Mouse (Mus musculus) intestine, postnatal 0 days (tissue): ENCODE results near the gene Ap1m2. TPM values are rescaled to one million over a fixed set of nuclear protein-coding genes. Genes with fewer than 3 reads are reported as not detected.
"Not testable (repeated sequence)": the region's sequence is repeated elsewhere in the genome, so short reads cannot be mapped to it uniquely, and the experiment has no call there.

Experiments used
- ATAC-seq: fragments of 200-750 bp; cut with Nextera tagmentation; 2 replicates; pipeline ENCODE4 v1.8.0; 2017; ENCODE audit warnings: mild to moderate bottlenecking, moderate TSS enrichment, moderate library complexity
- H3K27ac ChIP-seq: fragments of 300-500 bp; sonication (generic); 2 replicates; pipeline ENCODE4 v1.5.1; 2014; ENCODE audit warnings: mild to moderate bottlenecking, low read depth, low read length, moderate library complexity
- H3K27me3 ChIP-seq: fragments of 300-500 bp; sonication (generic); replicated peaks from 2 replicates; pipeline ENCODE4 v1.6.1; 2014; ENCODE audit warnings: low read length, mixed read lengths; ENCODE audit not compliant: control insufficient read depth, insufficient read depth
- H3K36me3 ChIP-seq: fragments of 300-500 bp; sonication (generic); 2 replicates; pipeline ENCODE4 v1.6.1; 2014; ENCODE audit warnings: mild to moderate bottlenecking, moderate library complexity; ENCODE audit not compliant: control insufficient read depth, insufficient read depth
- H3K4me1 ChIP-seq: fragments of 300-500 bp; sonication (generic); replicated peaks from 2 replicates; pipeline ENCODE4 v1.6.1; 2014; ENCODE audit warnings: antibody characterized with exemption, low read length, mixed read lengths; ENCODE audit not compliant: control insufficient read depth, insufficient read depth
- H3K4me2 ChIP-seq: fragments of 300-500 bp; sonication (generic); replicated peaks from 2 replicates; pipeline ENCODE4 v1.6.1; 2014; ENCODE audit warnings: low read depth, mild to moderate bottlenecking, moderate library complexity
- H3K4me3 ChIP-seq: fragments of 300-500 bp; sonication (generic); 2 replicates; pipeline ENCODE4 v1.5.1; 2014; ENCODE audit warnings: low read depth, low read length
- H3K9ac ChIP-seq: fragments of 300-500 bp; sonication (generic); 2 replicates; pipeline ENCODE4 v1.6.1; 2014; ENCODE audit warnings: mild to moderate bottlenecking, low read depth, low read length
- H3K9me3 ChIP-seq: fragments of 300-500 bp; sonication (generic); 2 replicates; pipeline ENCODE4 v1.6.1; 2016; ENCODE audit warnings: mixed run types; ENCODE audit not compliant: control insufficient read depth
- CTCF ChIP-seq: sonication (generic); IDR thresholded peaks from 2 replicates; pipeline ENCODE4 v1.5.1; 2016; ENCODE audit warnings: low read depth, mild to moderate bottlenecking, control low read depth, antibody characterized with exemption, moderate library complexity
- WGBS: fragments of 180-500 bp; shearing (Covaris S2); extraction: QIAGEN DNeasy Blood & Tissue Kit; methylation state at CpG from one replicate; pipeline ENCODE4 v1.1.7; 2014; 5-methylcytosine and 5-hydroxymethylcytosine counted together
- polyA plus RNA-seq: library from polyadenylated mRNA; unstranded; fragments of >200 nt; fragmentation: Nextera tagmentation; extraction: Ambion mirVana; gene quantifications from 2 replicates; pipeline ENCODE4 v1.2.1, GENCODE M21; 2015

Ap1m2 gene
- polyA plus RNA-seq, 1 experiment from 2014 or later, result 192 TPM

GRCm38 (mm10) chr9:21265000-21265561 lies 47.1 kb downstream of the Ap1m2 start, which contains the start of gene Atg4d:
TSS of gene Atg4d (plus strand) at chr9:21265293.
- Histone ChIP-seq H3K36me3 (peaks cover 20% of the 10 kb centered on the region), H3K4me2 (peak within 1 kb of the TSS; percentile 74), H3K4me3 (peak within 1 kb of the TSS; percentile 95), H3K4me1 (peaks cover 14% of the 10 kb centered on the region; the same call in 1 of the 2 replicates), H3K27ac (peak within 1 kb of the TSS; percentile 88), H3K9me3 (no peaks in the 10 kb centered on the region), H3K27me3 (no peaks in the 10 kb centered on the region), H3K9ac (peak within 1 kb of the TSS; percentile 93)
- no peak for TF ChIP-seq CTCF
- peak; percentile 96 for ATAC-seq
- WGBS, result under 1% methylated on average over 49 of the region's 49 CpGs

- Histone ChIP-seq H3K4me2 (peak overlapping the region; percentile 74), H3K36me3 (peaks cover 15% of the 10 kb centered on the region), H3K9me3 (no peaks in the 10 kb centered on the region), H3K4me3 (peak overlapping the region; percentile 95), H3K9ac (peak overlapping the region; percentile 93; the same call in 1 of the 2 replicates), H3K27me3 (no peaks in the 10 kb centered on the region), H3K27ac (peak overlapping the region; percentile 50; the same call in 1 of the 2 replicates), H3K4me1 (peaks cover 14% of the 10 kb centered on the region; the same call in 1 of the 2 replicates)
- no peak for TF ChIP-seq CTCF
- WGBS, result 18% methylated on average over 17 of the region's 17 CpGs
- no peak; the same call in 1 of the 2 replicates for ATAC-seq
These were observed 47.7 kb downstream of the Ap1m2 start for GRCm38 (mm10) chr9:21264272-21264999.

- WGBS, result 28% methylated on average over 2 of the region's 2 CpGs
- no peak for TF ChIP-seq CTCF
- no peak for ATAC-seq
- no peak overlapping the region for H3K9ac ChIP-seq
- H3K4me2 ChIP-seq, result no peak overlapping the region
- no peaks in the 10 kb centered on the region for H3K36me3 ChIP-seq
- H3K4me1 ChIP-seq, result peaks cover 13% of the 10 kb centered on the region; the same call in 1 of the 2 replicates
- no peaks in the 10 kb centered on the region for H3K27me3 ChIP-seq
- H3K4me3 ChIP-seq, result no peak overlapping the region
- no peaks in the 10 kb centered on the region for H3K9me3 ChIP-seq
- H3K27ac ChIP-seq, result peak overlapping the region; percentile 50; the same call in 1 of the 2 replicates
These were observed 50.3 kb downstream of the Ap1m2 start for GRCm38 (mm10) chr9:21261831-21262230.

GRCm38 (mm10) chr9:21260491-21261040 lies 51.6 kb downstream of the Ap1m2 start:
- Histone ChIP-seq H3K36me3 (no peaks in the 10 kb centered on the region), H3K4me3 (no peak overlapping the region), H3K27me3 (no peaks in the 10 kb centered on the region), H3K27ac (no peak overlapping the region), H3K4me2 (no peak overlapping the region), H3K4me1 (peaks cover 10% of the 10 kb centered on the region; the same call in 1 of the 2 replicates), H3K9me3 (no peaks in the 10 kb centered on the region), H3K9ac (no peak overlapping the region)
- ATAC-seq, result no peak
- TF ChIP-seq CTCF, result no peak
- WGBS, result 86% methylated on average over 6 of the region's 6 CpGs

- not testable (repeated sequence) for H3K4me1 ChIP-seq, H3K27ac ChIP-seq, H3K4me2 ChIP-seq, H3K36me3 ChIP-seq, H3K9ac ChIP-seq, H3K4me3 ChIP-seq, ATAC-seq, H3K9me3 ChIP-seq, H3K27me3 ChIP-seq
- 68% methylated on average over 4 of the region's 4 CpGs for WGBS
These were observed 55.8 kb downstream of the Ap1m2 start for GRCm38 (mm10) chr9:21256349-21256748.

GRCm38 (mm10) chr9:21254690-21255089 lies 57.4 kb downstream of the Ap1m2 start:
- H3K4me1 ChIP-seq, result no peaks in the 10 kb centered on the region
- peaks cover 19% of the 10 kb centered on the region for H3K27me3 ChIP-seq
- H3K4me3 ChIP-seq, result no peak overlapping the region
- H3K4me2 ChIP-seq, result no peak overlapping the region
- no peak overlapping the region for H3K27ac ChIP-seq
- ATAC-seq, result no peak
- no peak for TF ChIP-seq CTCF
- H3K9ac ChIP-seq, result no peak overlapping the region
- no peaks in the 10 kb centered on the region for H3K36me3 ChIP-seq
- H3K9me3 ChIP-seq, result no peaks in the 10 kb centered on the region
